Mouse (Mus musculus) erythroblast, embryonic 14.5 days (primary cell): ENCODE results near the gene Olfr910. TPM values are rescaled to one million over a fixed set of nuclear protein-coding genes. Genes with fewer than 3 reads are reported as not detected.

Experiments
- H3K27me3 ChIP-seq: 2 replicates; pipeline ENCODE4 v1.6.1; 2012; ENCODE audit warnings: inconsistent platforms; ENCODE audit not compliant: control insufficient read depth
- H3K36me3 ChIP-seq: 2 replicates; pipeline ENCODE4 v1.6.1; 2012; ENCODE audit warnings: mild to moderate bottlenecking, inconsistent platforms; ENCODE audit not compliant: control insufficient read depth
- H3K4me1 ChIP-seq: 2 replicates; pipeline ENCODE4 v1.6.1; 2012; ENCODE audit warnings: inconsistent platforms; ENCODE audit not compliant: control insufficient read depth
- H3K4me3 ChIP-seq: replicated peaks from 2 replicates; pipeline ENCODE3; 2012; ENCODE audit warnings: moderate library complexity, mild to moderate bottlenecking, inconsistent platforms
- H3K9me3 ChIP-seq: 2 replicates; pipeline ENCODE4 v1.6.1; 2012; ENCODE audit warnings: low read length, inconsistent platforms, mixed read lengths; ENCODE audit not compliant: control insufficient read depth
- GATA1 ChIP-seq: IDR thresholded peaks from 2 replicates; pipeline ENCODE4 v1.6.1; 2012; ENCODE audit warnings: low read length, inconsistent platforms, mixed read lengths
- TAL1 ChIP-seq: IDR thresholded peaks from 3 replicates; pipeline ENCODE4 v1.6.1; 2012; ENCODE audit warnings: low read length, inconsistent platforms, mixed read lengths
- polyA plus RNA-seq: library from polyadenylated mRNA; stranded (reverse); fragments of >175 nt; gene quantifications from 2 replicates; pipeline ENCODE4 v1.2.3, GENCODE M21; 2012

The Olfr910 gene
- polyA plus RNA-seq, result not detected in 2 replicates

DNA sequence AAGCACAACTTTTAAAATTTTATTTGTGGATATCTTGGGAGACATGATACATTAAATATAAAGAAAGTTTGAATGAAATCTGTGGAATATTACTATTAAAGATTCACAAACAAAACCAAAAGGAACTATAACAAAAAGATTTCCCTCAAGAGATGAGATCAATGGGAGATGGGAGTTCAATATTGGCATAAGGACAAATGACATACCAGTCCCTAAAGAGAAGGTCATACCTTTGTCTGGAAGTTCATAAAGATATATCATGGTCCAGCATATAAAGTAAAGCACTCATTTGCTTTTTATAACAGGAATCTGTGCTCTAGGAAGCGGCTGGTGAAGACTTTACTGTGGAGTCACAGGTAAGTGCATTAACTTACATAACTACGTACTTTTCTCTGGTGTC, at the start of gene Olfr910:
Olfr910 (plus strand) TSS at position 301 of the 400 bp plus-strand sequence.
- TF ChIP-seq TAL1 (no peak), GATA1 (no peak)
- H3K27me3 ChIP-seq, result no peaks in the 10 kb centered on the region
- no peaks in the 10 kb centered on the region for H3K4me1 ChIP-seq
- no peak within 1 kb of the TSS for H3K4me3 ChIP-seq
- H3K9me3 ChIP-seq, result no peaks in the 10 kb centered on the region
- H3K36me3 ChIP-seq, result no peaks in the 10 kb centered on the region

DNA sequence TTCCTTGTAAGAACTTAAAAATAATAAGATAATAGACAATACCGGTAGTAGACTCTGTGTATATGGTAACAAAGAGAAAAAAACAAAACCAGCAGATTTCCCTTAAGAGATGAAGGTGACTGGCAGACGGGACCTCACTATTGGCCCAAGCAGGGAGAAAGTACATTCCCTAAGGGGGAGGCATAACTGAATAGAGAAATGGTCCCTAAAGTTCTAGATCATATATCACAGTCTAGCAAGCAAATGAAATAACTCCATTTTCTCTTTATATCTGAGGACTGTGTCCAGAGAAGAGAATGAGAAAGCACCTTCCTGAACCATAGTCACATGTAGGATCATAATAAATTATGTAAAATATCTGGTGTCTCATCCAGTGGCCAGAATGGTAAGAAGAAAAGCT, 42.1 kb upstream of the Olfr910 start, which contains the start of gene Olfr907:
Olfr907 (plus strand) TSS at position 301 of the 400 bp plus-strand sequence.
- Histone ChIP-seq H3K9me3 (no peaks in the 10 kb centered on the region), H3K4me3 (no peak within 1 kb of the TSS), H3K4me1 (no peaks in the 10 kb centered on the region), H3K27me3 (no peaks in the 10 kb centered on the region), H3K36me3 (no peaks in the 10 kb centered on the region)
- no peak for TF ChIP-seq GATA1
- no peak for TF ChIP-seq TAL1

DNA sequence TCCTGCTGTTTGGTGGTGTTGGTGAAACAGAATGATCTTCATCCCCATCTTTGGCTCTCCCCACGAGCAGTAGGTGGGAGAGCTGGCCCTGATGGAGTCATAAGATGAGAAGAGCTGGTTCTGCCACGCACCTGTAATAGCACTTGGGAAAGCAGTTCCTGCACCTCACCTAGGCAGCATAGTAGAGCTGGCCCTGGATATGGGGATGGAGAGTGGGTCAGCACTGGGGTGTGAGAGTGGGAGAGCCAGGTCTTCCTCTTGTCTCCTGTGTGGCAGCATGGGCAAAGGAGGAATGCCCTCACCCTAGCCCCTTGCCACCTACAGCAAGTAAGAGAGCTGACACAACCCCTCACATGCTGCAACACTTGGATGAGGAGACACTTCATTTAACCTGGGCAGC, 25.3 kb upstream of the Olfr910 start:
- H3K4me1 ChIP-seq, result no peaks in the 10 kb centered on the region
- H3K27me3 ChIP-seq, result no peaks in the 10 kb centered on the region
- H3K4me3 ChIP-seq, result no peak overlapping the region
- no peaks in the 10 kb centered on the region for H3K36me3 ChIP-seq
- H3K9me3 ChIP-seq, result peaks cover 12% of the 10 kb centered on the region
- no peak for TF ChIP-seq TAL1
- no peak for TF ChIP-seq GATA1

DNA sequence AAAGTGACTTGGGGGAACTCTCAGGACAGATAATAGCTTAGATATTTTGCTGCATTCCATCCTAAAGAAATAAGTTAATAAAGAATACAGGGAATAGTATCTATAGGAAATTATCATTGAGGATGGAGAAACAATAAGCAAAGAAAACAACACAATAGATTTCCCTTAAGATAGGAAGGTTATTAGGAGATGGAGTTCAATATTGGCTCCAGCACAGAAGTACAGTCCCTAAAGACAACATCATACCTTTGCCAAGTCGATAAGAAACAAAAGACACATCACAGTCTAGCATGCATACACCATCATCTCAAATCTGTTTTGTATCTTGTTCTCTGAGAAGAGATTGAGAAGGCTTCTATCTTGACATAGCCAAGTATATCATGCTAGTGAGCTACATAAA, 16.4 kb upstream of the Olfr910 start, which contains the start of gene Olfr911-ps1:
Olfr911-ps1 (plus strand) TSS at position 301 of the 400 bp plus-strand sequence.
- Histone ChIP-seq H3K27me3 (no peaks in the 10 kb centered on the region), H3K36me3 (no peaks in the 10 kb centered on the region), H3K4me1 (no peaks in the 10 kb centered on the region), H3K4me3 (no peak within 1 kb of the TSS), H3K9me3 (no peaks in the 10 kb centered on the region)
- no peak for TF ChIP-seq GATA1
- TF ChIP-seq TAL1, result no peak

DNA sequence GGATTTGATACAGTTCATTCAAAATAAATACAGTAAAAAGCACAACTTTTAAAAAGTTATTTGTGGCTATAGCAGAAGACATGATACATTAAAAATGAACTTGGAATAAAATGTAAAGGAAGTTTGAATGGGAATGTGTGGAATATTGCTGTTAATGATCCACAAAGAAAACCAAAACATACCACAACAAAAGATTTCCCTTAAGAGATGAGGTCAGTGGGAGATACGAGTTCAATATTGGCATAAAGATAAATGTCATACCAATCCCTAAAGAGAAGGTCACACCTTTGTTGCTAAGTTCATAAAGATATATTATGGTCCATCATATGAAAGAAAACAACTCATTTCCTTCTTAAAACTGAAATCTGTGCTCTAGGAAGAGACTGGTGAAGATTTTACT, 42.2 kb downstream of the Olfr910 start, which contains the start of gene Olfr912:
Olfr912 (plus strand) TSS at position 301 of the 400 bp plus-strand sequence.
- no peaks in the 10 kb centered on the region for H3K36me3 ChIP-seq
- no peak within 1 kb of the TSS for H3K4me3 ChIP-seq
- H3K4me1 ChIP-seq, result no peaks in the 10 kb centered on the region
- no peak for TF ChIP-seq TAL1
- TF ChIP-seq GATA1, result no peak
- H3K9me3 ChIP-seq, result no peaks in the 10 kb centered on the region
- H3K27me3 ChIP-seq, result no peaks in the 10 kb centered on the region

Other genes starting within 250 kb of the Olfr910 start
- not detected in 2 replicates for gene Olfr896-ps1, start 246.7 kb upstream of the Olfr910 start, polyA plus RNA-seq
- gene Olfr25, start 208.8 kb upstream of the Olfr910 start, polyA plus RNA-seq, result not detected in 2 replicates
- not detected in 2 replicates for gene Olfr898, start 189.4 kb upstream of the Olfr910 start, polyA plus RNA-seq
- gene Olfr250, start 171.0 kb upstream of the Olfr910 start, polyA plus RNA-seq, result not detected in 2 replicates
- not detected in 2 replicates for gene Olfr251, start 160.8 kb upstream of the Olfr910 start, polyA plus RNA-seq
- gene Olfr147, start 136.2 kb upstream of the Olfr910 start, polyA plus RNA-seq, result not detected in 2 replicates
- gene Olfr901, start 108.4 kb upstream of the Olfr910 start, polyA plus RNA-seq, result not detected in 2 replicates
- not detected in 2 replicates for gene Olfr902, start 90.2 kb upstream of the Olfr910 start, polyA plus RNA-seq
- not detected in 2 replicates for gene Olfr904, start 74.7 kb upstream of the Olfr910 start, polyA plus RNA-seq
- not detected in 2 replicates for gene Olfr905, start 66.7 kb upstream of the Olfr910 start, polyA plus RNA-seq
- gene Olfr906, start 50.8 kb upstream of the Olfr910 start, polyA plus RNA-seq, result 0.01 TPM in 1 of 2 replicates, not detected in the other
- not detected in 2 replicates for gene Olfr907, start 42.0 kb upstream of the Olfr910 start, polyA plus RNA-seq
- not detected in 2 replicates for gene Olfr911-ps1, start 16.3 kb upstream of the Olfr910 start, polyA plus RNA-seq
- gene Olfr912, start 42.3 kb downstream of the Olfr910 start, polyA plus RNA-seq, result 0.01 TPM in 1 of 2 replicates, not detected in the other
- gene Olfr913, start 54.9 kb downstream of the Olfr910 start, polyA plus RNA-seq, result not detected in 2 replicates
- gene Olfr914, start 67.3 kb downstream of the Olfr910 start, polyA plus RNA-seq, result not detected in 2 replicates
- not detected in 2 replicates for gene Olfr916, start 122.0 kb downstream of the Olfr910 start, polyA plus RNA-seq
- not detected in 2 replicates for gene Olfr917, start 128.0 kb downstream of the Olfr910 start, polyA plus RNA-seq
- not detected in 2 replicates for gene Olfr918, start 136.8 kb downstream of the Olfr910 start, polyA plus RNA-seq
- gene Olfr919, start 165.8 kb downstream of the Olfr910 start, polyA plus RNA-seq, result not detected in 2 replicates
- 0.02 and 0.08 TPM in 2 replicates for gene Vwa5a, start 180.4 kb downstream of the Olfr910 start, polyA plus RNA-seq
- not detected in 2 replicates for gene Olfr920, start 214.4 kb downstream of the Olfr910 start, polyA plus RNA-seq
- gene Olfr921, start 235.2 kb downstream of the Olfr910 start, polyA plus RNA-seq, result not detected in 2 replicates